Mouse (Mus musculus): ENCODE data around the gene Nhlh2.
A peak's percentile ranks its signal among the peaks of the same experiment; 100 is the strongest.

Nhlh2 gene

GRCm38 (mm10) chr3:102025659-102026058, 15.8 kb downstream of the Nhlh2 start:
- DNase-seq, result no peak

GRCm38 (mm10) chr3:102027880-102028279, 18.0 kb downstream of the Nhlh2 start:
- no peak for DNase-seq

GRCm38 (mm10) chr3:102037806-102038205, 27.9 kb downstream of the Nhlh2 start:
- no peak for DNase-seq

GRCm38 (mm10) chr3:102038608-102039007, 28.7 kb downstream of the Nhlh2 start:
- DNase-seq, result no peak

GRCm38 (mm10) chr3:102041632-102042031, 31.8 kb downstream of the Nhlh2 start:
- DNase-seq, result no peak

- no peak for DNase-seq
Measured at GRCm38 (mm10) chr3:102045071-102045470, 35.2 kb downstream of the Nhlh2 start.

- DNase-seq, result no peak
Measured at GRCm38 (mm10) chr3:102047532-102047931, 37.7 kb downstream of the Nhlh2 start.

GRCm38 (mm10) chr3:102049207-102050104, 39.6 kb downstream of the Nhlh2 start:
- no peak for DNase-seq

GRCm38 (mm10) chr3:102052036-102052435, 42.2 kb downstream of the Nhlh2 start:
- DNase-seq, result no peak

- DNase-seq, result no peak
Measured at GRCm38 (mm10) chr3:102053293-102053692, 43.4 kb downstream of the Nhlh2 start.

- no peak for DNase-seq
Measured at GRCm38 (mm10) chr3:102055878-102056277, 46.0 kb downstream of the Nhlh2 start.

- DNase-seq, result no peak
Measured at GRCm38 (mm10) chr3:102060065-102060464, 50.2 kb downstream of the Nhlh2 start.

GRCm38 (mm10) chr3:102061923-102062670, 52.2 kb downstream of the Nhlh2 start:
- DNase-seq, result peak; percentile 58

- no peak for DNase-seq
Measured at GRCm38 (mm10) chr3:102062671-102063010, 52.8 kb downstream of the Nhlh2 start.

GRCm38 (mm10) chr3:102063273-102064120, 53.6 kb downstream of the Nhlh2 start:
- DNase-seq, result peak; percentile 24

GRCm38 (mm10) chr3:102064566-102064965, 54.7 kb downstream of the Nhlh2 start:
- DNase-seq, result no peak

Data from kidney, adult 18-20 months (tissue).